Mouse (Mus musculus): ENCODE measurements around the gene Cul7.
A peak's percentile ranks its signal among the peaks of the same experiment; 100 is the strongest.

The Cul7 gene

DNA sequence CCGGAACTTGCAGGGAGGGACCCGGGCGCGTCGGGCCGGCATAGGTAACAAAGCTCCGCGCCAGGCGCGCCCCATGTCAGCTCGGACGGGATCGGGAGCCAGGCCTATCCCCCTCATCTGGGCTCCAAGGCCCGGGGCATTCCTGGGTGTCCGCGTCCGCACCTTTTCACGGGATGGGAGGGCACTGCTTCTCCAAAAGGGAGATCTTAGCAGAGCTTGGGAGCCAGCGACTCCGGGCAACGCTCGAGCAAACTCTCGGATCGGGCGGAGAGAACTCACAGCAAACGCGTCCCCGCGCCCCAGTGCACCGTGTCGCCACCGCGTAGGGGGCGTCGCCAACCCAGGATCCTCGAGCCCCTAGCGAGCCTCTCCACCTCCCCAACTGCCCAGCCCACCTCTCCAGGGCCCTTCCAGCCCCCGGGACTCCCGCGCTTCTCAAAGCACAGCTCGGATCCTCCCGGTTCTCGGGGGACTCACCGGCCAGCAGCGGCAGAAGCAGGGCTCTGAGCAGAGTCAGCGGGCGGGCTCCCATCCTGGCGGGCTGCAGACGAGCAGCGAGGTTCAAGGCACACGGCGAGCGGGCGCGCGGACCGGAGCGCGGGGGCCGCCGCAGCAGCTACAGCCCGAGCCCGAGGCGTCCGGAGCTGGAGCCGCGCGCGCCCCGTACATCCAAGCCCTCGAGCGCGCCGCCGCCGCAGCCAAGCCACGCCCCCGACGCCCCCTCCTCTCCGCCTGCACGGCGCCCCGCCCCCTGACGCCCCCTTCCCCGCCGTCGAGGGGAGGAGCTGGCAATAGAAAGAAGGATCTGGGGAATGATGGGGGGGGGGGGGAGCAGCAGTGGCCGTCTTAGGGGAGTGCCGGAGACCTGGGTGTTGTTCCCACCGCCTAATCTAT, 21.1 kb upstream of the Cul7 start, which contains the start of gene Ptk7:
Ptk7 (minus strand) TSS at position 714 of the 894 bp plus-strand sequence.
- peak; percentile 19 for DNase-seq (ENCODE audit: low read depth, low spot score)

GRCm38 (mm10) chr17:46629685-46630441, 20.3 kb upstream of the Cul7 start:
- DNase-seq (ENCODE audit: low read depth, low spot score): no peak

GRCm38 (mm10) chr17:46636831-46637523, 13.2 kb upstream of the Cul7 start:
- DNase-seq (ENCODE audit: low read depth, low spot score): peak; percentile 75

DNA sequence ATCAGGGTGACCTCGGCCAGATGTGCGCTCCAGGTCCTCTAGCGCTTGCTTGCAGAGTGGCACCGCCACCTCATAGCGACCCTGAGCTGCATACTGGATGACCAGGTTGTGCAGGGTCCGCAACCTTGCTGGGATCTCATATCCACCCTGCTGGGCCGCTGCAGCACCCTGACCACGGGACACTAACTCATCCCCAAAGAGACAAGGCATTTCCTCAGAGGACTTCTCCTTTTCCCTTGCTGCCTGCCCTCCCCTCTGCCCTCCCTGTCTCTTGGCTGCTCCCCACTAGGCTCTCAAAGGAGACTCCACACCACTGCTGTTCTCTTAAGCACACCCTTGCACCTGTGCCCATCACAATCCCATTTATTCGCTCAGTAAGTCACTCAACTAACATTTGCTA, 10.2 kb upstream of the Cul7 start:
- DNase-seq (ENCODE audit: low read depth, low spot score): no peak

- no peak for DNase-seq (ENCODE audit: low read depth, low spot score)
These were observed 8.1 kb upstream of the Cul7 start for GRCm38 (mm10) chr17:46642060-46642459.

GRCm38 (mm10) chr17:46644152-46644805, 5.9 kb upstream of the Cul7 start:
- no peak for DNase-seq (ENCODE audit: low read depth, low spot score)

- DNase-seq (ENCODE audit: low read depth, low spot score): peak; percentile 24
These were observed 5.1 kb upstream of the Cul7 start for GRCm38 (mm10) chr17:46644916-46645475.

GRCm38 (mm10) chr17:46645561-46646321, 4.4 kb upstream of the Cul7 start, which contains the start of the genes Klc4 and Mrpl2:
Gene Klc4 (minus strand): TSS chr17:46646022.
Gene Mrpl2 (plus strand): TSS chr17:46646229.
- DNase-seq (ENCODE audit: low read depth, low spot score): peak; percentile 99

GRCm38 (mm10) chr17:46646322-46646662, 3.8 kb upstream of the Cul7 start:
- no peak for DNase-seq (ENCODE audit: low read depth, low spot score)

- no peak for DNase-seq (ENCODE audit: low read depth, low spot score)
These were observed 2.9 kb upstream of the Cul7 start for GRCm38 (mm10) chr17:46647279-46647678.

GRCm38 (mm10) chr17:46648436-46648835, 1.7 kb upstream of the Cul7 start:
- no peak for DNase-seq (ENCODE audit: low read depth, low spot score)

GRCm38 (mm10) chr17:46649811-46650210, 326 bp upstream of the Cul7 start:
- DNase-seq (ENCODE audit: low read depth, low spot score): peak; percentile 14

GRCm38 (mm10) chr17:46651292-46651691, 1.2 kb downstream of the Cul7 start:
- no peak for DNase-seq (ENCODE audit: low read depth, low spot score)

DNA sequence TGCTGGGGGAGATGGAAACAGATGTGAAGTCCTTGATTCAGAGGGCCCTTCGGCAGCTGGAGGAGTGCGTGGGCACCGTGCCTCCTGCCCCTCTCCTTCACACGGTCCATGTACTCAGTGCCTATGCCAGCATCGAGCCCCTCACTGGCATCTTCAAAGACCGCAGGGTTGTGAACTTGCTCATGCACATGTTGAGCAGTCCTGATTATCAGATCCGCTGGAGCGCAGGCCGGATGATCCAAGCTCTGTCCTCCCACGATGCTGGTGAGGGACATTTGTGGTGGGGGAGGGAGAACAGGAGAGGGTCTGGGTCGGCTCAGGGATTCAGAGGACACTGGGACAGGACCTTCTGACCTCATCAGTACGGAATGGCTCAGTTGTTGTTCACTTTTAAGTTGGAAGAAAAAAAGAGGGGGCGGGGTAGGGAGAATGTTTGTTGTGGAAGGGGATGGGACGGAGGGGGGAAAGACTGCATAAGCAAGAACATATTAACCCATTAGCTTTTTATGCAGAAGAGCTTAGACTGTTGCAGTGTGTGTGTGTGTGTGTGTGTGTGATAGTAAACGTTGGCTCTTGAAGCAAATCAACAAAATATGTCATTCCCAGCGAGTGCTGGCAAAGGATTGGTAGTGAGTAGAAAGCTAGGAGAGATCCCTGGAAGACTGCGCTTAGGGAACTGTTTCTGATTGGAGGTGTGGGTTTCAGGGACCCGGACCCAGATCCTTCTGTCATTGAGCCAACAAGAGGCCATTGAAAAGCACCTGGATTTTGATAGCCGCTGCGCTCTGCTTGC, 1.8 kb downstream of the Cul7 start:
- DNase-seq (ENCODE audit: low read depth, low spot score): no peak

DNA sequence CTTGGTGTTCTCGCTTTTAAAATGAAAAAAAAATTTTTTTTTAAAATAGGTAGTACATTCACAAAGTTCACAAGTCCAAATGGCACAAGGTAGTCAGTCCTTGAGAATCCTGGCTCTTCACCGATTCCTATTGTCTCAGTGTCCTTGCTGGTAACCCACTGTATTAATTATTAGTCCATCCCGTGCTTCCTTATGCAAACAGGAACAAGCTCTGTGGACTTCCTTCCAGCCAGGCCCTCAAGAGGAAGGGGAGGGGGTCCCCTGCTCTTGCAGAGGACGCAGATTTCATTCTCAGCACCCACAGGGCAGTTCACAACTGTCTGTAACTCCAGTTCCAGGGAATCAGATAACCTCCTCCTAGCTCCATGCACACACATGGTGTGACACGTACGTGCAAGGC, 5.9 kb downstream of the Cul7 start:
- DNase-seq (ENCODE audit: low read depth, low spot score): no peak

DNA sequence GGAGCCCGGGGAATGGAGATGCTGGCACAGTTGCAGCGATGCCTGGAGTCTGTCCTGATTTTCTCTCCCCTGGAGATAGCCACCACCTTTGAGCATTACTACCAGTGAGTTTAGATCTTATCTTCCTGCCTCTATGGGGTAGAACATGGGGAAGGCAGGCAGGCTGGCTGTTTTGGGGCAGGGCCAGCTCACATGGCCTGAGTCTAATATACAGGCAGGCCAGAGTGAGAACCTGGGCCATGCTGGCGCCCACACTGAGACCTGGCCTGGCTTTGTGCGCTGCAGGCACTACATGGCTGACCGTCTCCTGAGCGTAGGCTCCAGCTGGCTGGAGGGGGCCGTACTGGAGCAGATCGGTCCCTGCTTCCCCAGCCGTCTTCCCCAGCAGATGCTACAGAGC, 11.2 kb downstream of the Cul7 start:
- DNase-seq (ENCODE audit: low read depth, low spot score): no peak

GRCm38 (mm10) chr17:46661981-46662380, 11.8 kb downstream of the Cul7 start:
- no peak for DNase-seq (ENCODE audit: low read depth, low spot score)

DNA sequence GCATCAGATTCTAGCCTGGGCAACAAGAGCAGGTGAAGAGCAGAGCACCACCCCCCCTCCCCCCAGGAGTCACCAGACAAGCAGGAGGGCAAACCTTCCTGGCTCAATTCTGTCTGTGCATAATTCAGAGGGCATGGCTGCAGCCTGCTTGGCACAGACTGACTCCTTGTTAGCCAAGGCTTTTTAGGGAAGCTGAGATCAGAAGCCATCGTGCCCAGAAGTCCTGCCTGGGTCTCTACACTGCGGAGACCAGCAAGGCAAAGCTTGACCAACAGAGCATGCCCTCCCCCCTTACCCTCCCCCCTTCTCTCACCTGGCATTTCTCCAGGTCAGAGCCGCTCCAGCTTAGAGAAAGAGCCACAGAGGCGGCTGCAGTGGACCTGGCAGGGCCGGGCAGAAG, 12.6 kb downstream of the Cul7 start:
- DNase-seq (ENCODE audit: low read depth, low spot score): no peak

DNA sequence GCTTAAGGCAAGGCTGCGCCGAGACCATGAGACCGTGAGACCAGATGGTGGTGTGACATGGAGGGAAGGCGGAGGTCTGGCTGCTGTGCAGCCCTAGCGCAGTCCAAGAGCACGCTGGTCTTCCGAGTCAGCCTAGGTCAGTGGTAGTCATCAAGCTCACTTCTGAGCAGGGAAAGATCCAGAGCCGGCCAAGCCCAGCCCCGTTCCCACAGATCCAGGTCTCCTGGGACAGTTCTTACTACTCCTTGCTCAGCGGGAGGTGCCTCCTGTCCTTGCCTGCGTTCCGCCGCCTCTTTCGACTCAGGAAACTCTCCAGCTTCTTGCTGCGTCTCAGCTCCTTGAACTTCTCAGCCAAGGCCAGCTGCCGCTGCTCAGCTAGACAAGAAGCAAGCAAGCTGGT, 17.6 kb downstream of the Cul7 start:
- DNase-seq (ENCODE audit: low read depth, low spot score): no peak

- no peak for DNase-seq (ENCODE audit: low read depth, low spot score)
These were observed 19.8 kb downstream of the Cul7 start for GRCm38 (mm10) chr17:46669911-46670310.

All from CD4-positive, CD25-positive, alpha-beta regulatory T cell, adult 2 months (primary cell).